Mouse (Mus musculus) liver, embryonic 15.5 days (tissue): ENCODE measurements around the gene Ak7. TPM values are rescaled to one million over a fixed set of nuclear protein-coding genes. Genes with fewer than 3 reads are reported as not detected.

Experiments
- ATAC-seq: fragments of 200-750 bp; cut with Nextera tagmentation; 2 replicates; pipeline ENCODE4 v1.8.0; 2017; ENCODE audit warnings: moderate number of reproducible peaks, mild to moderate bottlenecking, moderate library complexity; ENCODE audit not compliant: insufficient read depth
- H3K27ac ChIP-seq: fragments of 300-500 bp; sonication (generic); replicated peaks from 2 replicates; pipeline ENCODE4 v1.5.1; 2015; ENCODE audit warnings: mild to moderate bottlenecking, inconsistent platforms
- H3K27me3 ChIP-seq: fragments of 300-500 bp; sonication (generic); 2 replicates; pipeline ENCODE4 v1.6.1; 2015; ENCODE audit warnings: mild to moderate bottlenecking, inconsistent platforms
- H3K36me3 ChIP-seq: fragments of 300-500 bp; sonication (generic); replicated peaks from 2 replicates; pipeline ENCODE4 v1.6.1; 2015; ENCODE audit warnings: moderate library complexity, mild to moderate bottlenecking, inconsistent platforms
- H3K4me1 ChIP-seq: fragments of 300-500 bp; sonication (generic); replicated peaks from 2 replicates; pipeline ENCODE4 v1.6.1; 2015; ENCODE audit warnings: inconsistent platforms
- H3K4me2 ChIP-seq: fragments of 300-500 bp; sonication (generic); 2 replicates; pipeline ENCODE4 v1.6.1; 2015; ENCODE audit warnings: moderate library complexity, mild to moderate bottlenecking, inconsistent platforms
- H3K4me3 ChIP-seq: fragments of 300-500 bp; sonication (generic); replicated peaks from 2 replicates; pipeline ENCODE4 v1.5.1; 2015; ENCODE audit warnings: mild to moderate bottlenecking, inconsistent platforms
- H3K9ac ChIP-seq: fragments of 300-500 bp; sonication (generic); 2 replicates; pipeline ENCODE4 v1.6.1; 2015; ENCODE audit warnings: moderate library complexity, mild to moderate bottlenecking, inconsistent platforms
- H3K9me3 ChIP-seq: fragments of 300-500 bp; sonication (generic); replicated peaks from 2 replicates; pipeline ENCODE4 v1.6.1; 2016; ENCODE audit warnings: inconsistent platforms
- WGBS: fragments of 180-500 bp; shearing (Covaris S2); methylation state at CpG from one replicate; pipeline ENCODE4 v1.1.7; 2015; ENCODE audit warnings: mixed read lengths; ENCODE audit not compliant: insufficient replicate concordance; 5-methylcytosine and 5-hydroxymethylcytosine counted together
- polyA plus RNA-seq: library from polyadenylated mRNA; unstranded; fragments of >200 nt; fragmentation: Nextera tagmentation; extraction: Ambion mirVana; gene quantifications from 2 replicates; pipeline ENCODE4 v1.2.1, GENCODE M21; 2015

Gene Ak7
- 0.09 and 0.13 TPM in 2 replicates for polyA plus RNA-seq

GRCm38 (mm10) chr12:105705799-105706487 lies at the start of gene Ak7:
TSS of gene Ak7 (plus strand) at chr12:105705976.
- Histone ChIP-seq H3K27me3 (peaks cover 7% of the 10 kb centered on the region; the same call in 1 of the 2 replicates), H3K36me3 (0 out of 2 replicates have a peak, but pooled peaks cover 4% of the 10 kb centered on the region), H3K4me1 (peaks cover 14% of the 10 kb centered on the region), H3K27ac (no peak within 1 kb of the TSS), H3K9ac (no peak within 1 kb of the TSS; the same call in 1 of the 2 replicates), H3K9me3 (no peaks in the 10 kb centered on the region), H3K4me3 (0 out of 2 replicates have a peak within 1 kb of the TSS, but pooled peaks have one; percentile 19), H3K4me2 (peak within 1 kb of the TSS; percentile 66)
- WGBS = 11% methylated on average over 22 of the region's 22 CpGs
- ATAC-seq = peak; percentile 96

- peak; percentile 51; the same call in 1 of the 2 replicates for ATAC-seq
- Histone ChIP-seq H3K4me1 (0 out of 2 replicates have a peak, but pooled peaks cover 10% of the 10 kb centered on the region), H3K4me2 (no peak overlapping the region), H3K36me3 (peaks cover 57% of the 10 kb centered on the region), H3K9me3 (no peaks in the 10 kb centered on the region), H3K4me3 (no peak overlapping the region), H3K27ac (no peak overlapping the region), H3K27me3 (no peaks in the 10 kb centered on the region), H3K9ac (no peak overlapping the region)
- WGBS = 38% methylated on average over 8 of the region's 8 CpGs
These were observed 29.5 kb upstream of the Ak7 start for GRCm38 (mm10) chr12:105676274-105676673.

GRCm38 (mm10) chr12:105678211-105678610 lies 27.6 kb upstream of the Ak7 start:
- Histone ChIP-seq H3K9me3 (no peaks in the 10 kb centered on the region), H3K9ac (no peak overlapping the region), H3K27me3 (no peaks in the 10 kb centered on the region), H3K4me2 (no peak overlapping the region), H3K4me3 (no peak overlapping the region), H3K36me3 (peaks cover 46% of the 10 kb centered on the region), H3K4me1 (peaks cover 25% of the 10 kb centered on the region), H3K27ac (no peak overlapping the region)
- 85% methylated on average over 7 of the region's 7 CpGs for WGBS
- ATAC-seq = no peak

- no peak overlapping the region for H3K4me3 ChIP-seq
- H3K4me1 ChIP-seq = peaks cover 31% of the 10 kb centered on the region
- WGBS = 52% methylated on average over 3 of the region's 3 CpGs
- no peaks in the 10 kb centered on the region for H3K9me3 ChIP-seq
- H3K36me3 ChIP-seq = peaks cover 41% of the 10 kb centered on the region
- no peak overlapping the region for H3K9ac ChIP-seq
- H3K27ac ChIP-seq = no peak overlapping the region
- H3K27me3 ChIP-seq = no peaks in the 10 kb centered on the region
- no peak overlapping the region for H3K4me2 ChIP-seq
- no peak for ATAC-seq
These were observed 27.0 kb upstream of the Ak7 start for GRCm38 (mm10) chr12:105678762-105679161.

- peak within 1 kb of the TSS; percentile 100 for H3K4me3 ChIP-seq
- peak within 1 kb of the TSS; percentile 96 for H3K9ac ChIP-seq
- H3K27ac ChIP-seq = peak within 1 kb of the TSS; percentile 95
- H3K27me3 ChIP-seq = no peaks in the 10 kb centered on the region
- H3K4me1 ChIP-seq = peaks cover 61% of the 10 kb centered on the region
- H3K36me3 ChIP-seq = peaks cover 6% of the 10 kb centered on the region; the same call in 1 of the 2 replicates
- under 1% methylated on average over 41 of the region's 41 CpGs for WGBS
- H3K4me2 ChIP-seq = peak within 1 kb of the TSS; percentile 80
- peak; percentile 38 for ATAC-seq
- H3K9me3 ChIP-seq = no peaks in the 10 kb centered on the region
These were observed 21.6 kb upstream of the Ak7 start, which contains the start of gene Gskip for GRCm38 (mm10) chr12:105683933-105684901. TSS of gene Gskip (plus strand) at chr12:105684829.

GRCm38 (mm10) chr12:105685001-105685691 lies 20.6 kb upstream of the Ak7 start, which contains the start of gene Atg2b:
TSS of gene Atg2b (minus strand) at chr12:105685211.
- WGBS = under 1% methylated on average over 73 of the region's 73 CpGs
- peaks cover 59% of the 10 kb centered on the region for H3K4me1 ChIP-seq

GRCm38 (mm10) chr12:105686791-105687190 lies 19.0 kb upstream of the Ak7 start:
- Histone ChIP-seq H3K27me3 (no peaks in the 10 kb centered on the region), H3K9me3 (no peaks in the 10 kb centered on the region), H3K4me3 (no peak overlapping the region), H3K4me2 (peak overlapping the region; percentile 80), H3K36me3 (peaks cover 6% of the 10 kb centered on the region; the same call in 1 of the 2 replicates), H3K9ac (no peak overlapping the region), H3K27ac (peak overlapping the region; percentile 95), H3K4me1 (peaks cover 53% of the 10 kb centered on the region)
- ATAC-seq = no peak
- 75% methylated on average over 3 of the region's 3 CpGs for WGBS

More at GRCm38 (mm10) chr12:105685001-105685691, 20.6 kb upstream of the Ak7 start, which contains the start of gene Atg2b:
- H3K27ac ChIP-seq = peak within 1 kb of the TSS; percentile 95
- peak; percentile 89 for ATAC-seq
- peaks cover 12% of the 10 kb centered on the region for H3K36me3 ChIP-seq
- no peaks in the 10 kb centered on the region for H3K9me3 ChIP-seq
- no peaks in the 10 kb centered on the region for H3K27me3 ChIP-seq
- H3K9ac ChIP-seq = peak within 1 kb of the TSS; percentile 96
- H3K4me3 ChIP-seq = peak within 1 kb of the TSS; percentile 100
- peak within 1 kb of the TSS; percentile 80 for H3K4me2 ChIP-seq

- peaks cover 6% of the 10 kb centered on the region; the same call in 1 of the 2 replicates for H3K36me3 ChIP-seq
- WGBS = 75% methylated on average over 4 of the region's 4 CpGs
- H3K4me3 ChIP-seq = no peak overlapping the region
- H3K27ac ChIP-seq = peak overlapping the region; percentile 95
- H3K4me2 ChIP-seq = no peak overlapping the region
- no peak overlapping the region for H3K9ac ChIP-seq
- ATAC-seq = no peak
- H3K27me3 ChIP-seq = no peaks in the 10 kb centered on the region
- H3K9me3 ChIP-seq = no peaks in the 10 kb centered on the region
- peaks cover 48% of the 10 kb centered on the region for H3K4me1 ChIP-seq
These were observed 18.4 kb upstream of the Ak7 start for GRCm38 (mm10) chr12:105687416-105687815.

- Histone ChIP-seq H3K4me3 (no peak overlapping the region), H3K9me3 (no peaks in the 10 kb centered on the region), H3K36me3 (peaks cover 9% of the 10 kb centered on the region; the same call in 1 of the 2 replicates), H3K27ac (no peak overlapping the region), H3K27me3 (no peaks in the 10 kb centered on the region), H3K4me1 (peaks cover 37% of the 10 kb centered on the region), H3K4me2 (no peak overlapping the region), H3K9ac (no peak overlapping the region)
- WGBS = 62% methylated on average over 4 of the region's 4 CpGs
- no peak for ATAC-seq
These were observed 17.2 kb upstream of the Ak7 start for GRCm38 (mm10) chr12:105688546-105688945.

- Histone ChIP-seq H3K9me3 (no peaks in the 10 kb centered on the region), H3K27me3 (no peaks in the 10 kb centered on the region), H3K4me1 (peaks cover 28% of the 10 kb centered on the region), H3K9ac (no peak overlapping the region), H3K4me2 (no peak overlapping the region), H3K36me3 (peaks cover 13% of the 10 kb centered on the region; the same call in 1 of the 2 replicates), H3K4me3 (no peak overlapping the region), H3K27ac (no peak overlapping the region)
- WGBS = 65% methylated on average over 13 of the region's 13 CpGs
- no peak for ATAC-seq
These were observed 16.3 kb upstream of the Ak7 start for GRCm38 (mm10) chr12:105689435-105689834.
